Mouse (Mus musculus): ENCODE measurements around the gene Ptcra.
A peak's percentile ranks its signal among the peaks of the same experiment; 100 is the strongest.

DNA sequence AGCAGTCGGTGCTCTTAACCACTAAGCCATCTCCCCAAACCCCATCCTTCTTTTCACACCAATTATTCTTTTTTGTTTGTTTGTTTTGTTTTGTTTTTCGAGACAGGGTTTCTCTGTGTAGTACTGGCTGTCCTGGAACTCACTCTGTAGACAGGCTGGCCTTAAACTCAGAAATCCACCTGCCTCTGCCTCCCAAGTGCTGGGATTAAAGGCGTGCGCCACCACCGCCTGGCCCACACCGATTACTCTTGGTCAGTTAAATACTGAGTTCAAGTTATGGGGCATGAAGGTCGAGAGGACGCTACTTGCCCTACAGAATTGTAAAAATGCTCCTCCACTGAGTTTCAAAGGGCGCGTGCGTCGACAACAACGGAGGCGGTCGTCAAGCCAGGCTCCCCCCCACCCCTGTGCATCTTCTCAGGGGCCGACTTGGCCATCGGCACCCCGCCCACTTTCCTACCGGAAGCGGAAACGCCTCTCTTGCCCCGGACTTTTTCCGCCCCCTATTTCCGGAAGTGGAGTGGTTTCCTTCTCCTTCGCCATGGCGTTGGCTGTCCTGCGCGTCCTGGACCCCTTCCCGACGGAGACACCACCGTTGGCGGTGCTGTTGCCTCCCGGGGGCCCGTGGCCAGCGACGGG lies 52.4 kb downstream of the Ptcra start, which contains the start of gene Pex6:
- TF ChIP-seq CTCF (IDR thresholded peaks at IDR 0.05; ENCODE audit: borderline replicate concordance, insufficient read depth, low read depth, low read length) (no peak), POLR2A (IDR thresholded peaks at IDR 0.05; ENCODE audit: borderline replicate concordance, insufficient read depth, low read length) (peak; percentile 70; the same call in 1 of the 2 replicates)

Data from cerebellum, adult 2 months (tissue).